Mouse (Mus musculus) limb, embryonic 13.5 days (tissue): ENCODE measurements around the gene Il1r1. TPM values are rescaled to one million over a fixed set of nuclear protein-coding genes. Genes with fewer than 3 reads are reported as not detected.
"Not testable (repeated sequence)": the region's sequence is repeated elsewhere in the genome, so short reads cannot be mapped to it uniquely, and the experiment has no call there.

Source experiments
- ATAC-seq: fragments of 200-750 bp; cut with Nextera tagmentation; 2 replicates; pipeline ENCODE4 v1.8.0; 2017; ENCODE audit warnings: low read depth, moderate number of reproducible peaks, moderate TSS enrichment; ENCODE audit not compliant: low FRiP score
- H3K27ac ChIP-seq: fragments of 300-500 bp; sonication (generic); 2 replicates; pipeline ENCODE4 v1.5.1; 2015; ENCODE audit warnings: inconsistent platforms, mild to moderate bottlenecking, moderate library complexity
- H3K27me3 ChIP-seq: fragments of 300-500 bp; sonication (generic); 2 replicates; pipeline ENCODE4 v1.6.1; 2015; ENCODE audit warnings: mild to moderate bottlenecking, inconsistent platforms
- H3K36me3 ChIP-seq: fragments of 300-500 bp; sonication (generic); 2 replicates; pipeline ENCODE4 v1.6.1; 2015; ENCODE audit warnings: inconsistent platforms, mild to moderate bottlenecking, moderate library complexity
- H3K4me1 ChIP-seq: fragments of 300-500 bp; sonication (generic); 2 replicates; pipeline ENCODE4 v1.6.1; 2015; ENCODE audit warnings: inconsistent platforms
- H3K4me2 ChIP-seq: fragments of 300-500 bp; sonication (generic); replicated peaks from 2 replicates; pipeline ENCODE4 v1.6.1; 2015; ENCODE audit warnings: inconsistent platforms, mild to moderate bottlenecking, moderate library complexity
- H3K4me3 ChIP-seq: fragments of 300-500 bp; sonication (generic); 2 replicates; pipeline ENCODE4 v1.5.1; 2015; ENCODE audit warnings: moderate library complexity, mild to moderate bottlenecking, inconsistent platforms
- H3K9ac ChIP-seq: fragments of 300-500 bp; sonication (generic); 2 replicates; pipeline ENCODE4 v1.6.1; 2015; ENCODE audit warnings: mild to moderate bottlenecking, inconsistent platforms
- H3K9me3 ChIP-seq: fragments of 300-500 bp; sonication (generic); 2 replicates; pipeline ENCODE4 v1.6.1; 2016; ENCODE audit warnings: inconsistent platforms
- WGBS: fragments of 180-500 bp; shearing (Covaris S2); methylation state at CpG from one replicate; pipeline ENCODE4 v1.1.7; 2015; 5-methylcytosine and 5-hydroxymethylcytosine counted together
- polyA plus RNA-seq: library from polyadenylated mRNA; unstranded; fragments of >200 nt; fragmentation: Nextera tagmentation; extraction: Ambion mirVana; gene quantifications from 2 replicates; pipeline ENCODE4 v1.2.1, GENCODE M21; 2015

Il1r1 gene
- polyA plus RNA-seq, 1 experiment from 2014 or later: 6.6 TPM

- Histone ChIP-seq H3K27me3 (no peaks in the 10 kb centered on the region), H3K9me3 (no peaks in the 10 kb centered on the region), H3K4me3 (no peak overlapping the region), H3K4me1 (no peaks in the 10 kb centered on the region), H3K9ac (no peak overlapping the region), H3K36me3 (no peaks in the 10 kb centered on the region), H3K4me2 (no peak overlapping the region), H3K27ac (no peak overlapping the region)
- ATAC-seq: no peak
- 64% methylated on average over 7 of the region's 7 CpGs for WGBS
Observed at GRCm38 (mm10) chr1:40303179-40303866, 78.4 kb downstream of the Il1r1 start.

- H3K27me3 ChIP-seq, ATAC-seq, H3K4me2 ChIP-seq, H3K27ac ChIP-seq, H3K4me1 ChIP-seq, H3K36me3 ChIP-seq, H3K4me3 ChIP-seq, H3K9ac ChIP-seq, H3K9me3 ChIP-seq: not testable (repeated sequence)
- WGBS: 80% methylated on average over 4 of the region's 4 CpGs
Observed at GRCm38 (mm10) chr1:40304321-40304720, 79.4 kb downstream of the Il1r1 start.

- Histone ChIP-seq H3K4me3 (no peak overlapping the region), H3K4me2 (no peak overlapping the region), H3K9me3 (no peaks in the 10 kb centered on the region), H3K9ac (no peak overlapping the region), H3K27ac (no peak overlapping the region), H3K36me3 (no peaks in the 10 kb centered on the region), H3K4me1 (no peaks in the 10 kb centered on the region), H3K27me3 (no peaks in the 10 kb centered on the region)
- ATAC-seq: no peak
- WGBS: 68% methylated on average over 2 of the region's 2 CpGs
Observed at GRCm38 (mm10) chr1:40306111-40306510, 81.2 kb downstream of the Il1r1 start.

- no peaks in the 10 kb centered on the region for H3K27me3 ChIP-seq
- ATAC-seq: no peak
- 89% methylated on average over 3 of the region's 3 CpGs for WGBS
- H3K4me3 ChIP-seq: no peak overlapping the region
- no peak overlapping the region for H3K4me2 ChIP-seq
- H3K27ac ChIP-seq: no peak overlapping the region
- no peak overlapping the region for H3K9ac ChIP-seq
- 0 out of 2 replicates have a peak, but pooled peaks cover 4% of the 10 kb centered on the region for H3K36me3 ChIP-seq
- no peaks in the 10 kb centered on the region for H3K9me3 ChIP-seq
- no peaks in the 10 kb centered on the region for H3K4me1 ChIP-seq
Observed at GRCm38 (mm10) chr1:40311123-40311522, 86.2 kb downstream of the Il1r1 start.

- Histone ChIP-seq H3K27me3 (no peaks in the 10 kb centered on the region), H3K27ac (no peak overlapping the region), H3K36me3 (0 out of 2 replicates have a peak, but pooled peaks cover 4% of the 10 kb centered on the region), H3K9me3 (no peaks in the 10 kb centered on the region), H3K4me2 (no peak overlapping the region), H3K9ac (no peak overlapping the region), H3K4me1 (no peaks in the 10 kb centered on the region), H3K4me3 (no peak overlapping the region)
- no peak for ATAC-seq
- WGBS: 84% methylated on average over 2 of the region's 2 CpGs
Observed at GRCm38 (mm10) chr1:40311625-40312024, 86.7 kb downstream of the Il1r1 start.

- ATAC-seq: no peak
Observed at GRCm38 (mm10) chr1:40314016-40314415, 89.1 kb downstream of the Il1r1 start.

GRCm38 (mm10) chr1:40317657-40318056, 92.8 kb downstream of the Il1r1 start:
- WGBS: 88% methylated on average over 8 of the region's 8 CpGs
- Histone ChIP-seq H3K36me3 (0 out of 2 replicates have a peak, but pooled peaks cover 4% of the 10 kb centered on the region), H3K27ac (no peak overlapping the region), H3K4me3 (no peak overlapping the region), H3K9ac (no peak overlapping the region), H3K4me2 (no peak overlapping the region), H3K27me3 (0 out of 2 replicates have a peak, but pooled peaks cover 3% of the 10 kb centered on the region), H3K4me1 (no peaks in the 10 kb centered on the region), H3K9me3 (no peaks in the 10 kb centered on the region)
- ATAC-seq: no peak

More at GRCm38 (mm10) chr1:40314016-40314415, 89.1 kb downstream of the Il1r1 start:
- H3K4me3 ChIP-seq: no peak overlapping the region
- H3K4me2 ChIP-seq: no peak overlapping the region
- H3K4me1 ChIP-seq: no peaks in the 10 kb centered on the region
- H3K27ac ChIP-seq: no peak overlapping the region
- WGBS: 76% methylated on average over 12 of the region's 12 CpGs
- H3K27me3 ChIP-seq: no peaks in the 10 kb centered on the region
- no peak overlapping the region for H3K9ac ChIP-seq
- H3K9me3 ChIP-seq: no peaks in the 10 kb centered on the region
- H3K36me3 ChIP-seq: 0 out of 2 replicates have a peak, but pooled peaks cover 4% of the 10 kb centered on the region

GRCm38 (mm10) chr1:40321824-40322223, 96.9 kb downstream of the Il1r1 start:
- WGBS: 80% methylated on average over 6 of the region's 6 CpGs
- no peak for ATAC-seq
- H3K9me3 ChIP-seq: no peaks in the 10 kb centered on the region
- no peak overlapping the region for H3K27ac ChIP-seq
- no peak overlapping the region for H3K4me3 ChIP-seq
- H3K9ac ChIP-seq: no peak overlapping the region
- H3K27me3 ChIP-seq: peaks cover 26% of the 10 kb centered on the region
- no peaks in the 10 kb centered on the region for H3K36me3 ChIP-seq
- H3K4me1 ChIP-seq: peaks cover 23% of the 10 kb centered on the region
- no peak overlapping the region for H3K4me2 ChIP-seq

GRCm38 (mm10) chr1:40322543-40322942, 97.7 kb downstream of the Il1r1 start:
- no peak overlapping the region for H3K27ac ChIP-seq
- H3K9me3 ChIP-seq: no peaks in the 10 kb centered on the region
- H3K4me2 ChIP-seq: no peak overlapping the region
- H3K27me3 ChIP-seq: peaks cover 29% of the 10 kb centered on the region
- no peak overlapping the region for H3K4me3 ChIP-seq
- no peaks in the 10 kb centered on the region for H3K36me3 ChIP-seq
- 85% methylated on average over 3 of the region's 3 CpGs for WGBS
- peaks cover 23% of the 10 kb centered on the region for H3K4me1 ChIP-seq
- ATAC-seq: no peak
- no peak overlapping the region for H3K9ac ChIP-seq

- Histone ChIP-seq H3K27me3 (peaks cover 31% of the 10 kb centered on the region), H3K9ac (peak within 1 kb of the TSS; percentile 60), H3K9me3 (no peaks in the 10 kb centered on the region), H3K4me1 (peaks cover 23% of the 10 kb centered on the region), H3K27ac (no peak within 1 kb of the TSS), H3K36me3 (no peaks in the 10 kb centered on the region), H3K4me3 (peak within 1 kb of the TSS; percentile 45), H3K4me2 (peak within 1 kb of the TSS; percentile 79)
- WGBS: 30% methylated on average over 6 of the region's 6 CpGs
- ATAC-seq: no peak; the same call in 1 of the 2 replicates
Observed at GRCm38 (mm10) chr1:40324457-40324856, 99.6 kb downstream of the Il1r1 start, which contains the start of gene Il1rl2. TSS of gene Il1rl2 (plus strand) at chr1:40324610.

GRCm38 (mm10) chr1:40324955-40325702, 100.2 kb downstream of the Il1r1 start:
- ATAC-seq: peak; percentile 40; the same call in 1 of the 2 replicates
- WGBS: 4% methylated on average over 22 of the region's 22 CpGs
- no peaks in the 10 kb centered on the region for H3K9me3 ChIP-seq

GRCm38 (mm10) chr1:40325711-40326327, 100.9 kb downstream of the Il1r1 start:
- Histone ChIP-seq H3K9me3 (no peaks in the 10 kb centered on the region), H3K4me2 (peak overlapping the region; percentile 79), H3K4me1 (peaks cover 23% of the 10 kb centered on the region), H3K4me3 (peak overlapping the region; percentile 45), H3K36me3 (no peaks in the 10 kb centered on the region), H3K9ac (peak overlapping the region; percentile 60), H3K27ac (no peak overlapping the region), H3K27me3 (peaks cover 31% of the 10 kb centered on the region)
- WGBS: 2% methylated on average over 29 of the region's 29 CpGs
- ATAC-seq: no peak; the same call in 1 of the 2 replicates

More at GRCm38 (mm10) chr1:40324955-40325702, 100.2 kb downstream of the Il1r1 start:
- peak overlapping the region; percentile 60 for H3K9ac ChIP-seq
- peaks cover 31% of the 10 kb centered on the region for H3K27me3 ChIP-seq
- H3K27ac ChIP-seq: no peak overlapping the region
- no peaks in the 10 kb centered on the region for H3K36me3 ChIP-seq
- peaks cover 23% of the 10 kb centered on the region for H3K4me1 ChIP-seq
- H3K4me3 ChIP-seq: peak overlapping the region; percentile 45
- peak overlapping the region; percentile 79 for H3K4me2 ChIP-seq
